Mouse (Mus musculus) heart, postnatal 36 days (tissue): ENCODE measurements around the gene Napsa. TPM values are rescaled to one million over a fixed set of nuclear protein-coding genes. Genes with fewer than 3 reads are reported as not detected.
A peak's percentile ranks its signal among the peaks of the same experiment; 100 is the strongest.

ENCODE experiments used
- DNase-seq, 2 experiments: peaks; one replicate each; pipeline ENCODE4 v3.0.0; 2021 to 2022
- intact Hi-C: fragments of 180-260 bp; cut with DNase I; formaldehyde crosslinking; loops from one replicate; pipeline ENCODE4 v1.15.1; 2025
- total RNA-seq, 2 experiments: library from RNA; stranded (reverse); gene quantifications; 2 replicates each; pipeline ENCODE4 v1.2.3; 2021

Gene Napsa
- total RNA-seq: under 1 TPM; 0.43 to 0.78 TPM

DNA sequence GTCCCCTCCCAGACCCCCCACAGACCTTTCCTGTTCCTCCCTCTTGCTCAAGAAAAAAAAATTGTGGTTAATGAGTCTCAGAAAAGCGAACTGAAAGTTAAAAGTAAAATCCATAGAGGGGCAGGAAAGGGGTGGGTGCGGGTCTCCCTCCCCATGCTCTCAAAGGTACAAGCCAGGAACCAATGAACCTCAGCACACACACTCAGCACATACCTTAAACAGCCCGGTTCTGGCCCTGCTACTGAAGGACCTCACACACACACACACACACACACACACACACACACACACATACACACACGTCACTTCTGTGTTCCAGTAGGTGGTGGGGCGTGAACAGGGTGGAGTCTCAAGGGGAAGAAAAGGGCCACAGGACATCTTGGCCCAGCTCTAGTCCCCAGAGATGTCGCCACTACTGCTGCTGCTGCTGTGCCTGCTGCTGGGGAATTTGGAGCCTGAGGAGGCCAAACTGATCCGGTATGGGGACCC lies at the start of gene Napsa:
Napsa (plus strand) TSS at position 168 of the 489 bp plus-strand sequence.
- intact Hi-C loops: no loop called here

DNA sequence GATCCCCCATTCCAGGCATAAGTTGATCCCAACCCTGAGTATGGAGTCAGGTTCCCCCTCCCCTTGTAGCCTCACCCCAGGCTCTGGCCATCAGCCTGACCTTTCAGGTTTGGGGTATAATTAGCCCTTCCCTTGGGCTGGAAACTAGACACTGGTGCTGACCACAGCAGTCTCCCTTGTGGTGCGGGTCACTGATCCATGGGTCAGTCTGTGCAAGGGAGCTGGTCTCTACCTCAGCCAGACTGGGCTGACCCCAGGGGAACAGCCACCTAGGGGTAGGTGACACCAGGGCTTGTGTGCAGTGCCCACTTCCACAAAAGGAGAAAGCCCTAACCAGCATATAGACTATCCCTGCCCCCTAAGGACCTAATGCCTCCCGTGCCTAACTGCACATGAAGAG lies 49.1 kb upstream of the Napsa start:
- intact Hi-C loops: loop anchor here (1.0 to 5.0 kb wide), 2 partner anchors 26 to 124 kb away; no protein-coding TSS in a partner anchor
- no peak for DNase-seq

More for the DNA sequence above, at the start of gene Napsa:
- DNase-seq: no peak

DNA sequence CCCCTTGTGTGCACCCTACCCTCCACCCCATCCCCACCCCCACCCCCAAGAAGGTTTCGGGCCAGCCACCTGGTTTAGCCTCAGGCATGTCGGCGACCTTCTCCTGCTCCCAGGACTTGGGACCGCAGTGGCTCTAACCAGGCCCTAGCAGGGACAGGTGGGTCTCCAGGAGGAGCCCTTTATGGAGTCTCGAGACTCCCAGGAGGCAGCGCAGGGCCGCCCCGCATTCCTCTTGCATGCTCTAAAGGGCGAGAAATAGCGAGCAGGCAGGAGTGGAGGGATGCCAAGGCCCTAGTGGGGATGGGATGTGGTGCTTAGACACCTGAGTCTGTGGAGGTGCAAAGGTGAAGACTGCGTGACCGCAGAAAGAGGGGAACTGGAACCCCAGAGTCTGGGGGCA lies 47.7 kb upstream of the Napsa start, which contains the start of gene Mybpc2:
Mybpc2 (minus strand) TSS at position 155 of the 400 bp plus-strand sequence.
- intact Hi-C loops: loop anchor here (5.0 kb wide), 1 partner anchor 123 kb away; no protein-coding TSS in a partner anchor
- DNase-seq: peak; percentile 31 to 36

DNA sequence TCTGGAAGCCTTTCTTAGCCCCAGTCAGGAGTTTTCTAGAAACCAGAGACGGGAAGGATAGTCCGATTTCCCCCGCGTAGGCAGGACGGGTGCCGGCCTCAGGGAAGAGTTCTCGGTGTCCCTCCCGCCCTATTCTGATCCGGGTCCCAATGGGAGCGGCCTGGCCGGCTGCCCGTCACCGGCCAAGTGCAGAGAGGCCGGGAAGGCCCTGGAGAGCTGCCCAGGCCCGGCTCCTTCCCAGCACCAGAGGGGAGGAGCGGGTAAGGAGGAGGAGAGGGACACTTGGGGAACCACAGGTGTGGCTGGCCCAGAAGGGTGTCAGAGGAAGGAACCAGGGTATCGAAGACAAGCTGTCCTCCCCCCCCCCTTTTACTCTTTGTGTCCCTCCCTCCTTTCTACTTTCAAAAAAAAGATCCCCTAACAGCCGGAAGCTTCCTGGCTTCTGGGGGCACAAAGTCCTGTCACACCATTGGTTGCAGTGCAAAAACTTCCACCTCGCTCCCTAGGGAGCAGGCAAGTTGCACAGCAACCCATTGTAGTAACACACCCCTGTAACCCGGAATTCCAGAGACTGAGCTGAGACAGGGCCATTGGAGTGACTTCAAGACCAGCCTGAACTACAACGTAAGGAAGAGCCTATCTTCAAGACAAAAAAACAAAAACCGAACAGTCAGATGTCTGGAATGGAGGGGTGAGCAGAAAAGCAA lies 46.9 kb upstream of the Napsa start:
- intact Hi-C loops: no loop called here
- DNase-seq: peak; percentile 90

DNA sequence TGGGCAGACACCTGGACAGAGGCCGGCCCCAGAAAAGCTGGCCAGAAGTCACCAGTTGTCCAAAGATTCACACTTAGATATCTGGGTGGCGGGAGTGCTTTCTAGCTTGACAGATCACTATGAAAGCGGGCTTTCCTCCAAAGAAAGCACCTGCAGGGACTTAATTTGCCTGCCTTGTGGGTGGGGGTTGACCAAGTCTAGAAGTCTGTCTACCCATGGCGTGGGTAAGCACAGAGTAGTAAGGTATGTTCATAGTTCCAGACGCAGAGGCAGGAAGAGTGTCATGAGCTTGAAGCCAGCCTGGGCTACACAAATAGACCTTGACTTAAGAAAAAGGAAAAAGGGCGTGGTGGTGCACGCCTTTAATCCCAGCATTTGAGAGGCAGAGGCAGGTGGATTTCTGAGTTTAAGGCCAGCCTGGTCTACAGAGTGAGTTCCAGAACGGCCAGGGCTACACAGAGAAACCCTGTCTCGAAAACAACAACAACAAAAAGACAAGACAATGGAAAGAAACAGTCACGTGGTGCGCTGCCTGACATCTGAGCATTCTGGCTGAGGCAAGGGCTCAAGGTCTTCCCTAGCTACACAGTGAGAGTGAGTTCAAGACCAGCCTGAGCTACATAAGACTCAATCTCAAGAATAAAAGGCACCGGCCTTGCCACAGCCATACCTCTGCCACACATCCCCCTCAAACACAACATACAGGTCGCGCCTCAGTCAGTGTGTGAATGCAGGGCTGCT lies 45.6 kb upstream of the Napsa start:
- no peak for DNase-seq
- intact Hi-C loops: no loop called here

DNA sequence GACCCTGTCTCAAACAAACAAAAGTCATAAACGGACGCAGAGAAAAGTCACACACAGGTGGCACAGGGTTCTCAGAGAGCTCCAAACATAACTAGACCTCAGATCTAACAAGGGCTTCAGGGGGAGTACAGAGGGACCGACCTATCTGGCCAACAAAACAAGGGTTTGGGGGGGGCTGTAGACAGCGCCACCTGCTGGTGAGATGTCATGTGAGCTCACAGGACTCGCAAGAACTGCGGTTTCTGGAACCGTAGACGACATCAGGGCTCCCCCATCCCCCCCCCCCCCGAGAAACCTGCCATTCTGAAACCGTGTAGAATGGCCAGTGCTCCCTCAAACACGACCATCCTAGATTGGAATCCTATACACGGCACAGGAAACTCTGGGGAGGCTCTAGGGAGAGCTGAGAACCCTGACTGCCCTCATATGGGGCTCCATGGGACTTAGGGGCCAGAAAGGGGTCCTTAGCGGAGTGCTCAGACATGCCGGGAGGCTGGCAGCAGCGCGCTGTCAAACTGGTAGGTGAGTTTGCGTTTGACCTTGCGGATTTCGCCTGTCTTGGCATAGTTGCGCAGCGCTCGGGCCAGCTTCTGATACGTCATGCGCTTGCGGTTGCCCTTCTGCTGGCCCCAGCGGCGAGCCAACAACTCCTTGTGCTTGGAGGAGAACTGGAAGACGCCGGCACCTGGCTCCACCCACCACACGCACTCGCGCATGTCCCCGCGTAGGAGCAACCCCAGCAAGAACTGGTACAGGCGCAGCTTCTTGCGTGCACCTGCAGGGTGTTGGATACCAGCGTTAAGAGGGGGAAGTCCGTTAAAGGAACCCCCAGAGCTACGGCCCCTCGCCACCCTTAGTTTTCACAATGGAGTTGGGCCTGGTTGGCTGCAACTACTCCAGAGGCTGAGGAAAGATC lies 44.4 kb upstream of the Napsa start:
- peak; percentile 67 to 78 for DNase-seq
- intact Hi-C loops: loop anchor here (2.0 kb wide), 1 partner anchor 15 kb away; no protein-coding TSS in a partner anchor

DNA sequence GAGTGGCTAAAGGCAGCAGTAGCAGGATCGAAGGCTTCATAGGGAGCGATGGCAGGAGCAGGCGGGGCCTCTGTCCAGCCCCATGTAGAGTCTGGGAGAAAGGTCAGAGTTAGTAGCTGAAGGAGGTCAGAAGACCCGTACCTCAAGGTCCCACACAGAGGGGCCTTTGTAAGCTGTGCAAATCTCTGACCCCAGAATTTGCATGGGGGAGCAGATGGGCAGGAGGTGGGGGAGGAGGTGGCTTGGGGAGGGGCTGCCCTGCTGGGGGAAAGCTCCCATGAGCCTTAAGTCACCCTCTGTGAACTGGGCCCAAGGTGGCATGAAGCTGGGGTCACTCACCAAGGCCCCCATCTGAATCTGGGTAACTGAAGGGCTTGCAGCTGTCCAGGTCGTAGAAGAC lies 42.7 kb upstream of the Napsa start:
- intact Hi-C loops: loop anchor here (2.0 kb wide), 1 partner anchor 13 kb away; no protein-coding TSS in a partner anchor
- DNase-seq: no peak

DNA sequence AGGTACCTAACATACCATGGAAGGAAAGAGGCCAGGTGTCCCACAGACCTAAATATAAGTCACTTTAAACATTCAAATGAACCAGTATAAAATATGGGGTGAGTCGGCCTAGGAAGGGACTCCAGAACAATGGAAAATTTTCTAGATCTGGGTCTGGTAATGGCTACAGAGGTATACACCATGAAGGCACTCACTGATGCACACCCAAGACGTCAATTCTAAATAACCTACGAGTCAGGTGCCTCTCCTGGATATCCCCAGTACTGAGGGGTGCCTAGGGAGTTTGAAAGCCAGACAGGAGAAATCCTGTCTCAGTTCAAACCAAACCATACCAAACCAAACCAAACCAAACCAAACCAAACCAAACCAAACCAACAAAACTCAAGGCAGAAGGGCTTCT lies 41.7 kb upstream of the Napsa start:
- intact Hi-C loops: no loop called here
- DNase-seq: no peak

DNA sequence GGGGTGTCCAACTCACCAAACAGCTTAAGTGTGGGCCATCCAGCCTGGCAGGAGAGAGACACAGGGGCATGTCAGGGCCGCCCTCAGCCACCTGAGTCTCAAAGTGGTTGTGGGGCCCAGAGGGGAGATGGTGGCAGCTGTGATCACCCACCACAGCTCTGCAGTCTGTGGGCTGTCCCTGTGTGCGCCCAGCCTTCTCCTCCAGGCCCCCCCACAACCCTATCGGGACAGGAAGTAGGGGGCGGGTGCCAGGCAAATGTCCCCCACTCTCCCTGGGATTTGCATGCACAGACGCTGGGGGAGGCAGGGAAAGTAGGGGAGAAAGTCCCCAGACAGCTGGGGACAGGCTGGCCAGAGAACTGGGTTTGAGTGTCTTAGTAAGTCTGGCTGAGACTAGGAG lies 41.0 kb upstream of the Napsa start:
- intact Hi-C loops: no loop called here
- no peak for DNase-seq

DNA sequence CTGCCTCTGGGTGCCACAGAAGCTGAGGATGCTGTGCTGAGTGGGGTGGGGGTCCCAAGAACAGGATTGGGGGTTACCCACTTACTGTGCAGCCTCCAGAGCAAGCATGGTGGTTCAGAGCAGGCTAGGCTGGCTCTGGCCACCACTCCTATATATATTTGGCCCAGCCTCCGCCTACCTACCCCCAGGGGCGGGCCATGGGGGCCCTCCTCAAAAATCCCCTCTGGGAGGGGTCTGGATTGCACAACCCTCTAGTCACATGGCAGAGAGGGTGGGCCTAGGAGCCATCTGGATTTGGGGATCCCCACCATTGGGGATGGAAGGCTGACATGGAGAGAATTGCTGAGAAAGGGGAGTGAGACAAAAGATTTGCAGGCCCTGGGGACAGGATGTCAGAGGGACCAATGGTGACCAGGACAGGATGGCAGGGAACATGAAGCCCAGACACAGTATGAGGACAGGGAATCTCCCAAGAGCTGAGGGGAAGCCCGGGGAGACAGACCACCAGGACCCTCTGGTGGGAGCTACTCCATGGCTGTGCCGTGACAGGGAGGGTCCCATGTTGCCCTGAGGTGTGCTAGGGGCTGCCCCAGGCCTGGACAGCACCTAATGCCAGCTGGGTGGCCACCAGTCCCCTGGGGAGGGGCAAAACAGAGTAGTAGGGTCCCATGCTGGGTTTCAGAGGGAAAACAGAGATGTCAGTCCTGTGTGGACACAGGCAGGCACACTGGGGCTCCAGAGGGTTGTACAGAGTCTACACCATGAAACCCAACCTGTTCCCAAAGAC lies 40.0 kb upstream of the Napsa start, which contains the start of gene Spib:
Spib (minus strand) TSS at position 126 of the 787 bp plus-strand sequence.
- no peak for DNase-seq
- intact Hi-C loops: no loop called here

DNA sequence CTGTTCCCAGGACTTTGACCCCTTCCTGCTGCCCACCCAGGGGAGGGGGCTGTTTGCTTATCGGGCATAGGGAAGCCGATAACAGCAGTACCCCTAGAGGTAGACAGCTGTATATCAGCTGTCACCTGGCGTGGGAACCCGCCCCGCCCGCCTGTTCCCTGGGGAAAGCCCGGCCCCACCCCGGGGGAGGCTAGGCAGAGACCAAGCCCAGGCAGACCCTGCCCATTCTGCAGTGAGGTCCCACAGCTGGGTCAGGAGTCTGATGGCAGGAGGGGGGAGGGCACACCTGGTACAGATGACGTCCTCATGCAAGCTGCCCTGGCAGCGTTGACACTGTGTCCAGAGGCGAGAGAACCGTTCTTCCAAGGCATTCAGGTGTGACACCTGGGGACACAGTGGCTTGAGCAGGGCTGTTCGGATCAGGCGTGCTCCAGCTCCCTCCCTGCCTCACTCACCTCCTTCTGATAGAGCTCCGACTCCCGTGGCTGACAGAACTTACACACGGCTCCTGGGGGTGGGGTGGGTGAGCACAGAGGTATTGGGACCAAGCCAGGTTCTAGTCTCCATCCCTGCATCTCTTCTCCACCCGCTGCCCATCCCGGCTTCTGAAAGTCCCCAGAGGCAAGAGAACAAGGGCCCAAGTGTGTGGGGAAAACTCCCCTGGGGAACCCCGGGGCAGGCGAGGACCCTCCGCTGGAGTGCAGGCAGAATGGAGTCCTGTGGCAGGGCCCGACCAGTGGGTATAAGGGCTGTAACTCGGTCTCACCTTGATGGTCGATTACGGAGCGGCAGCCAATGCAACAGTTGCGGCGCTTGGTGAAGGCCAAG lies 39.0 kb upstream of the Napsa start:
- intact Hi-C loops: no loop called here
- DNase-seq: no peak

DNA sequence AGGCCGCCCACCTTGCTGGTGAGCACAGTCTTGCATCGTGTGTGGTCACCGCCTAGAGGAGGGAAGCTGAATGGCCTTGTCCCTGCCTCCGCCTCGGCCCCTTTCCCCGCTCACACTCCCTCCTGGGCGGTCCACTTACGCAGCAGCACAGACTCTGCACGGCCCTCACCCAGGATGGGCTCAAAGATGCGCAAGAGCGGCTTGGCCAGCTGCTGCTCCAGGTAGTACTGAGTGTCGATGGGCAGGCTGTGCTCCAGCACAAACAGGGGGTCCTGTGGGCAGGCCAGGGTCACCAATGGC lies 38.5 kb upstream of the Napsa start:
- DNase-seq: no peak
- intact Hi-C loops: no loop called here

DNA sequence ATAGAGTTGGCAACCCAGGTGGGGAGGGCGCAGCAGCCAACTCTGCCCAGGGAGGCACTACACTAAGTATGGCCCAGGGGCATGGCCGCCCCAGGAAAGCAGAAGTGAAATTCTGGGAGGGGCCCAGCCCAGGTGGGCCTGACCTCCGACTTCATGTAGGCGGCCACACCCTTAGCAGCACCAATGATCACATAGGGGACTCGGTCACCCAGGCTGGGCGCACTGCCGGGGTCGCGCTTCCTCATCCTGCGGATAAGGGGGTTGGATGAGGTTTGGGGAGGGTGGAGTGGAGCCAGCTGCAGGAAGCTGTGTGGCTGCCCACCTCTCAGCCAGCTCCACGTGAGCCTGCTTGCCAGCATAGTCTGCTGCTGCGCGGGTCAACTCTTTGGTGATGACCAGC lies 37.9 kb upstream of the Napsa start:
- no peak for DNase-seq
- intact Hi-C loops: no loop called here

DNA sequence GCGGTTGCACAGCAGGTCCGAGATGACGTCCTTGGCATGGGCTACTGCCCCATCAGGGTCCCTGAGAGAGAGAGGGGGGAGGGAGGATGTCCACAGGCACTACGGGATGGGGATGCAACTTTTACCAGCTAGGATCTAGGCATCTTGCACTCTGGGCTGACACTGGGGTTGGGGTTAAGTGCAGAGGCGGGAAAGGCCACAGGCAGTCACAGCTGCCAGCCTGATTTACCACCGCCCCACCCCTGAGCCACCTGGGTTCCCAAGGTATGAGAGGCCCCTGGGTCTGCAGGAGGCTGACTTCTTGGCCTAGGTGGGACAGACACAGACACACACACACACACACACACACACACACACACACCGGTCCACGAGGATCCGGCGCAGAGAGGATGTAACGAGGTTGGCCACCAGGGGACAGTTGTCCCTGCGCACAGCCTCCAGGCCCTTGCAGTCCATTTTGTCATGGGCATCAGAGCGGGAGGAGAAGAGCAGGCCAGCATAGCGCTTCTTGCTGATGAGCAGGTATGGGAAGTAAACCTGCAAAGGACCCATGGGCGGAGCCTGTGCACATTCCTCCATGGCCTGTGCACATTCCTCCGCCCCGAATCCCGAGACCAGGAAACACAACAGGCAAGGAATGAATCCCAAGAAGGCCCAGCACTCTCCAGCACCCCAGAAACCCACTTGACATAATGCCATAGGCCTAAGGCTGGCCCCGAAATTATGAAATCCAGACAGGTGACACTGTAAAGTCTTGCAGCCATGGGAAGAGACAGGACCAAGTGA lies 37.3 kb upstream of the Napsa start:
- DNase-seq: no peak
- intact Hi-C loops: no loop called here

DNA sequence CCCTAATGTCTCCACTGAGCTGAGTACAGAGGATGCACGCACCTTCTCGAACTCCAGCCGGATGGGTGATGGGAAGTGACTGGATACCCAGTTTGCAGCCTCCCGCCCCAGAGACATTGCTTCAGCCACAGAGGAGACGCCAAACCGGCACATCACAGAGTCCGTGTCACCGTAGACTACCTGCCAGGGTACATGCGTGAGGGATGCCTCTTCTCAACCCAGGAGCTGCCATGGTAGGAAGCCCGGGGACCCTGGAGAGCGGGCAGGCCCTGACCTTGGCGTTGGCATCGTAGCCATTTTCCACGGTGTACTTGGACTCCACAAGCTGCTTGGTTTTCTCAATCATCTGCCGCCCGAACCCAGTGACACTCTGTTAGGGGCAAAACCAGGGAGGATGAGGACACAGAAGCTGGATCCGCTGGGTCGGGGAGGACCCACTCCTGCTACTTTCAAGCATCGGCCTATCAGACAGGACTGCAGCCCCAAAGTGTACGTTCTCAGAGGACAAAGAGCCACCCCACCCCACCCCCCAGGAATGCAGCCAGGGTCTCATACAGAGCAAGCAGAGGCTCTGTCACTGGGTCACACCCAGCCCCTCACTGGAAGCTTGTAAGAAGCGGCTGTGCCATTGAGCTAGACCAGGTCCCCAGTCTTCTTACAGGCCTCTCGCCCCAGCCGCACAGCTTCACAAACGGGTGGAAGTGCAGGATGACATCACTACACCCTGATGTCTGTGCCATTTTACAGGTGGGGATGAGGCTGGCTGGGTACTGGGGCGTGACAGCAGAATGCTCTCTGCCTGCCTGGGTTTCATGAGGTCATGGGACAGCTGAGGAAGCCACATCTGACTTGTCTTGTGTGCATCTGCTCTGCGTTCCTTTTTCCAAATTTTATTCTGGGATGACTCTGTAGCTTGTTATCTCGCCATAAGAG lies 36.3 kb upstream of the Napsa start:
- intact Hi-C loops: no loop called here
- no peak for DNase-seq

DNA sequence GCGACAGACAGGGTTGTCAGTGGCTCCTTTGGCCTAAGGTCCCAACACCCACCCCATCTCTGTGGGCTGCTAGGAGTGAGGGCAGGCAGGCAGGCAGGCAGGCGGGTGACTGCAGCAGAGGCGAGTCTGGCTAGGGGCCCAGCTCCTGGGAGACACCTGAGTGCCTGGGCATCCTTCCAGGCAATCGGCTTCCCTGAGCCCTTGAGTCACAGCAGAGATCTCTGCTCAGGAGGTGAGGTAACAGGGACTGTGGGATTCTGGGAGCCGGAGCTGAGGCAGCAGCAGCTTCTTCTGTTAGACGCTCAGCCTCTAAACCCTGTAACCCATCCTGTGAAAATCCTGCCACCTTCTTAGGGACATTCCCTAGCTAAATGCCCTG lies 35.6 kb upstream of the Napsa start:
- intact Hi-C loops: no loop called here
- DNase-seq: no peak

DNA sequence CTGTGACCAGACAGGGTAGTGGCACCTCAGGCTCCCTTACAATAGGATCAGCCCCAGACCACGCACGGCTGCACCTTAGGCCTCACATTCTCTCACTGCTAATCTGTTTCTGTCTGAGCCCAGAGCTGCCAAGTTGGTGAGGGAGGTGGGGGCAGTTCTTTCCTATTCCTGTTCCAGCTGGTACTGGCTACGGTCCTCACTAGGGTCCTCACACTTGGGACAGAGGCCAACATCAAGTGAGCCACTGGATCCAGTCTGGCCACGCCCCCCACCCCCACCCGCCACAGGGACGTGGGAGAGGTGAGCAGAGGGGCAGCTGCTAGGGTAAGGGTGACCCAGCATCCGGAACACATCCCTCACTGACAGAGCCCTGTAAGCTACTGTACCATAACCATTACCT lies 35.2 kb upstream of the Napsa start:
- intact Hi-C loops: no loop called here
- no peak for DNase-seq
